Mouse (Mus musculus): ENCODE results near the gene Lyrm2. TPM values are rescaled to one million over a fixed set of nuclear protein-coding genes. Genes with fewer than 3 reads are reported as not detected.

Gene Lyrm2
- polyA plus RNA-seq, 1 experiment from 2014 or later, result 175 TPM

DNA sequence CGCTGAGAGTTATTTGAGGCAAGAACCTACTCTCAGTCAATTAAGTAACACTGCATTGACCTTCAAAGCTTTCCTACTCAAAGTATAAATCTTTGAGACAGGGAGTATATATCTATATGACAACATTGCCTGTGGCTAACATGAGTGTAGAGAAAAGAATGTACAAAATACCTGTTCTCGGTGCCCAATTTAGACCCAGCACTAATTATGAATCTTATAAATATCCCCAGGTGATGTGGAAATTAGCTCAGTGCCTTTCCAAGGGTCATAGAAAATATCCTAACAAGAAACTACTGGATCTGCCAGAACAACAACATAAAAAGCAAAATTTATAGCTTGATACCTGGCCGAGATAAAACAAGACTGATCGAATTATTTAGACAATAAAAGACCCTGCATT is 1.1 kb upstream of the Lyrm2 start:
- H3K4me3 ChIP-seq (ENCODE audit: low read depth, low read length), result no peak overlapping the region
- H3K27me3 ChIP-seq (ENCODE audit: control insufficient read depth, insufficient read depth, low read length), result no peaks in the 10 kb centered on the region
- 97% methylated on average over 4 of the region's 4 CpGs for WGBS
- DNase-seq (ENCODE audit: low spot score, missing footprints) (no peak), ATAC-seq (ENCODE audit: low FRiP score) (no peak)
- H3K9ac ChIP-seq (ENCODE audit: low read length), result no peak overlapping the region
- H3K9me3 ChIP-seq (ENCODE audit: control insufficient read depth, low read length), result no peaks in the 10 kb centered on the region
- H3K4me2 ChIP-seq, result no peak overlapping the region
- H3K4me1 ChIP-seq (ENCODE audit: control insufficient read depth, insufficient read depth, low read length), result peaks cover 6% of the 10 kb centered on the region
- H3K36me3 ChIP-seq (ENCODE audit: control insufficient read depth, insufficient read depth, low read length), result no peaks in the 10 kb centered on the region
- H3K27ac ChIP-seq (ENCODE audit: low read depth, low read length), result no peak overlapping the region

DNA sequence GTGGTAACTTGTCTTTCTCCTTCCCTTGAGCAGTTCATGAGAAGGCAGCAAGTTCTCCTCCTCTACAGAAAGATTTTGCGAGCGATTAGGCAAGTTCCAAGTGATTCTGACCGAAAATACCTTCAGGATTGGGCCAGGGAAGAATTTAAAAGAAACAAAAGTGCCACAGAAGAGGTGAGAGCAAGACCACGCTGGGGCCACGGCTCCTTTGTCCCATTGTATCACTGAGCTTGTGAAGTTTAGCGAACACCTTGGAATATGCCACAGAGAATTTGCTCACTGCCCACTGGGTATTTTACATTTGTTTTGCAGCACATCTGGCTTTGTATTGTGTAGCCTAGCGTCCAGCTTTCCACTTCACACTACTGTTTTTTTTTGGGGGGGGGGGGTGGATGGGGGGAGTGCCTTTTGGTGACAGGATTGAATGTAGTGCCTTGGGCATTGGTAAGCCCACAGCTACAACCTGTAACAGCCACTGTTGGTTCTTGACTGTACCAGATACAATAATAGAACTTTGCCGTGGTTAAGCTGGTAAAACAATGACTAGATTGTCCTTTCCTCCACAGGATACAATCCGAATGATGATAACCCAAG is 621 bp downstream of the Lyrm2 start:
- 14% methylated on average over 9 of the region's 9 CpGs for WGBS
- no peak for DNase-seq (ENCODE audit: low spot score, missing footprints)
- peak overlapping the region; percentile 65 for H3K4me2 ChIP-seq
- no peaks in the 10 kb centered on the region for H3K27me3 ChIP-seq (ENCODE audit: control insufficient read depth, insufficient read depth, low read length)
- peak overlapping the region; percentile 96 for H3K9ac ChIP-seq (ENCODE audit: low read length)
- no peaks in the 10 kb centered on the region for H3K9me3 ChIP-seq (ENCODE audit: control insufficient read depth, low read length)
- H3K36me3 ChIP-seq (ENCODE audit: control insufficient read depth, insufficient read depth, low read length), result 0 out of 2 replicates have a peak, but pooled peaks cover 3% of the 10 kb centered on the region
- peak; percentile 62 for ATAC-seq (ENCODE audit: low FRiP score)
- peak overlapping the region; percentile 99 for H3K27ac ChIP-seq (ENCODE audit: low read depth, low read length)
- peaks cover 6% of the 10 kb centered on the region for H3K4me1 ChIP-seq (ENCODE audit: control insufficient read depth, insufficient read depth, low read length)
- peak overlapping the region; percentile 78 for H3K4me3 ChIP-seq (ENCODE audit: low read depth, low read length)

- Histone ChIP-seq H3K4me3 (ENCODE audit: low read depth, low read length) (no peak overlapping the region), H3K27ac (ENCODE audit: low read depth, low read length) (no peak overlapping the region), H3K36me3 (ENCODE audit: control insufficient read depth, insufficient read depth, low read length) (peaks cover 7% of the 10 kb centered on the region), H3K4me2 (no peak overlapping the region), H3K9me3 (ENCODE audit: control insufficient read depth, low read length) (no peaks in the 10 kb centered on the region), H3K27me3 (ENCODE audit: control insufficient read depth, insufficient read depth, low read length) (no peaks in the 10 kb centered on the region), H3K4me1 (ENCODE audit: control insufficient read depth, insufficient read depth, low read length) (no peaks in the 10 kb centered on the region), H3K9ac (ENCODE audit: low read length) (no peak overlapping the region)
- ATAC-seq (ENCODE audit: low FRiP score) (no peak), DNase-seq (ENCODE audit: low spot score, missing footprints) (peak; percentile 35)
- 80% methylated on average over 5 of the region's 5 CpGs for WGBS
Observed at GRCm38 (mm10) chr4:32817478-32817877, 17.4 kb downstream of the Lyrm2 start.

- H3K27me3 ChIP-seq (ENCODE audit: control insufficient read depth, insufficient read depth, low read length), result no peaks in the 10 kb centered on the region
- H3K4me2 ChIP-seq, result no peak overlapping the region
- H3K9me3 ChIP-seq (ENCODE audit: control insufficient read depth, low read length), result no peaks in the 10 kb centered on the region
- WGBS, result 91% methylated on average over 3 of the region's 3 CpGs
- no peak overlapping the region for H3K27ac ChIP-seq (ENCODE audit: low read depth, low read length)
- peaks cover 3% of the 10 kb centered on the region; the same call in 1 of the 2 replicates for H3K36me3 ChIP-seq (ENCODE audit: control insufficient read depth, insufficient read depth, low read length)
- no peak overlapping the region for H3K9ac ChIP-seq (ENCODE audit: low read length)
- H3K4me1 ChIP-seq (ENCODE audit: control insufficient read depth, insufficient read depth, low read length), result no peaks in the 10 kb centered on the region
- DNase-seq (ENCODE audit: low spot score, missing footprints), result peak; percentile 45
- H3K4me3 ChIP-seq (ENCODE audit: low read depth, low read length), result no peak overlapping the region
- ATAC-seq (ENCODE audit: low FRiP score), result no peak
Observed at GRCm38 (mm10) chr4:32820676-32821075, 20.6 kb downstream of the Lyrm2 start.

GRCm38 (mm10) chr4:32824254-32824653 is 24.2 kb downstream of the Lyrm2 start:
- Histone ChIP-seq H3K36me3 (ENCODE audit: control insufficient read depth, insufficient read depth, low read length) (peaks cover 3% of the 10 kb centered on the region; the same call in 1 of the 2 replicates), H3K9me3 (ENCODE audit: control insufficient read depth, low read length) (no peaks in the 10 kb centered on the region), H3K4me1 (ENCODE audit: control insufficient read depth, insufficient read depth, low read length) (no peaks in the 10 kb centered on the region), H3K4me2 (no peak overlapping the region), H3K27me3 (ENCODE audit: control insufficient read depth, insufficient read depth, low read length) (no peaks in the 10 kb centered on the region), H3K27ac (ENCODE audit: low read depth, low read length) (no peak overlapping the region), H3K9ac (ENCODE audit: low read length) (no peak overlapping the region), H3K4me3 (ENCODE audit: low read depth, low read length) (no peak overlapping the region)
- ATAC-seq (ENCODE audit: low FRiP score), result no peak
- DNase-seq (ENCODE audit: low spot score, missing footprints), result peak; percentile 56
- 70% methylated on average over 8 of the region's 8 CpGs for WGBS

DNA sequence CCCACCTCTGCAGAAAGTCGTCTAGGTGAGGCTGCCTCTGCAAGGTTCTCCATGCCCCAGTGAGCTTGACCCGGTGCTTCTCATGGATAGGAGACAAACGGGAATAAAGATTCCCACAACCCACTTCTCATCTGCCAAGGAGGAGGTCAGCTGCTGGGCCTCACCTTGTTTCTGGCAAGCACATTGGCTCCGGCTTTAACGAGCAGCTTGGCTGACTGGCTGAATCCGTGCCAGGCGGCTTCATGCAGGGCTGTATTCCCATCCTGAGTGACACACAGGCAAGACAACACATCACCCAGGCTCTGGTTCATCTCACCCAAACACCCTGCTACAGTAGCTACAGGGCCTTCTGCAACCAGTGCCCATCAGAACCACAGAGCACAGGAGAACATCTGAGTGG is 26.9 kb downstream of the Lyrm2 start:
- no peak for ATAC-seq (ENCODE audit: low FRiP score)
- 77% methylated on average over 7 of the region's 7 CpGs for WGBS

DNA sequence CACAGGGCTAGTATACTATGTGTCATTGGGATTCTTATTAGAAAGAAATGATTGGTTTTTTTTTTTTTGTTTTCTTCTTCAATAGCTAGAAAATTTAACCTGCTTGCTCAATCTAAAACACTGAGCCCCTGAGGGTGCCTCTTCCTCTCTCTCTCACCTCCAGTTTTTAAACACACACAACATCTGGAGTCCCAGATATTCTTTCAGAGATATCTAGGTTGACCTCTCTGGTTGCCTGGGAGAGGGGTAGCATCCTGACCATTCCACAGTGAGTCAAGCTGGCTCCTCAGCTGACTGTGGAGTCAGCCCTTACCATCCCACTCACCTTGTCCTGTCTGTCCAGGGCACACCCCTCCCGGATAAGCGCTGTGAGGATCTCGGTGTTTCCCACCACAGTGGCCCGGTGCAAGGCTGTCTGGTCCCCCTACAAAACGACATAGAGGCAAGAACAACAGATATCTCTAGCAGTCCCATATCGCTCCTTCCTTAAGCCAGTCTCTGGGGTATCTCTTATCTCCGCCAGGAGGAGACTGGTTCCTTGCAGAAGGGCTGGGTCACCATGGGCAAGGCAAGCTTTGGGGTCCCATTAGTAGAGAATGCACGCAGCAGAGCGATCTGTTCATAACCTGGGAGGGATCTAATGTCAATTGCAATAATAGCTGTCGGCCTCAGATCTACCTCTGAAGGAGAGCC is 28.5 kb downstream of the Lyrm2 start:
- Histone ChIP-seq H3K4me3 (ENCODE audit: low read depth, low read length) (no peak overlapping the region), H3K27me3 (ENCODE audit: control insufficient read depth, insufficient read depth, low read length) (no peaks in the 10 kb centered on the region), H3K27ac (ENCODE audit: low read depth, low read length) (no peak overlapping the region), H3K36me3 (ENCODE audit: control insufficient read depth, insufficient read depth, low read length) (no peaks in the 10 kb centered on the region), H3K9ac (ENCODE audit: low read length) (no peak overlapping the region), H3K4me1 (ENCODE audit: control insufficient read depth, insufficient read depth, low read length) (no peaks in the 10 kb centered on the region), H3K9me3 (ENCODE audit: control insufficient read depth, low read length) (no peaks in the 10 kb centered on the region), H3K4me2 (no peak overlapping the region)
- 88% methylated on average over 10 of the region's 10 CpGs for WGBS
- DNase-seq (ENCODE audit: low spot score, missing footprints), result peak; percentile 6
- no peak for ATAC-seq (ENCODE audit: low FRiP score)

More for the DNA sequence above, 26.9 kb downstream of the Lyrm2 start:
- Histone ChIP-seq H3K4me2 (no peak overlapping the region), H3K36me3 (ENCODE audit: control insufficient read depth, insufficient read depth, low read length) (no peaks in the 10 kb centered on the region), H3K4me1 (ENCODE audit: control insufficient read depth, insufficient read depth, low read length) (no peaks in the 10 kb centered on the region), H3K27ac (ENCODE audit: low read depth, low read length) (no peak overlapping the region), H3K9ac (ENCODE audit: low read length) (no peak overlapping the region), H3K4me3 (ENCODE audit: low read depth, low read length) (no peak overlapping the region), H3K27me3 (ENCODE audit: control insufficient read depth, insufficient read depth, low read length) (no peaks in the 10 kb centered on the region), H3K9me3 (ENCODE audit: control insufficient read depth, low read length) (no peaks in the 10 kb centered on the region)
- peak; percentile 17 for DNase-seq (ENCODE audit: low spot score, missing footprints)

- WGBS, result 80% methylated on average over 10 of the region's 10 CpGs
- peak; percentile 71 for DNase-seq (ENCODE audit: low spot score, missing footprints)
- Histone ChIP-seq H3K9ac (ENCODE audit: low read length) (no peak overlapping the region), H3K4me2 (no peak overlapping the region), H3K36me3 (ENCODE audit: control insufficient read depth, insufficient read depth, low read length) (no peaks in the 10 kb centered on the region), H3K4me1 (ENCODE audit: control insufficient read depth, insufficient read depth, low read length) (peaks cover 5% of the 10 kb centered on the region; the same call in 1 of the 2 replicates), H3K4me3 (ENCODE audit: low read depth, low read length) (no peak overlapping the region), H3K27ac (ENCODE audit: low read depth, low read length) (no peak overlapping the region), H3K9me3 (ENCODE audit: control insufficient read depth, low read length) (no peaks in the 10 kb centered on the region), H3K27me3 (ENCODE audit: control insufficient read depth, insufficient read depth, low read length) (no peaks in the 10 kb centered on the region)
- ATAC-seq (ENCODE audit: low FRiP score), result no peak
Observed at GRCm38 (mm10) chr4:32829316-32829715, 29.3 kb downstream of the Lyrm2 start.

DNA sequence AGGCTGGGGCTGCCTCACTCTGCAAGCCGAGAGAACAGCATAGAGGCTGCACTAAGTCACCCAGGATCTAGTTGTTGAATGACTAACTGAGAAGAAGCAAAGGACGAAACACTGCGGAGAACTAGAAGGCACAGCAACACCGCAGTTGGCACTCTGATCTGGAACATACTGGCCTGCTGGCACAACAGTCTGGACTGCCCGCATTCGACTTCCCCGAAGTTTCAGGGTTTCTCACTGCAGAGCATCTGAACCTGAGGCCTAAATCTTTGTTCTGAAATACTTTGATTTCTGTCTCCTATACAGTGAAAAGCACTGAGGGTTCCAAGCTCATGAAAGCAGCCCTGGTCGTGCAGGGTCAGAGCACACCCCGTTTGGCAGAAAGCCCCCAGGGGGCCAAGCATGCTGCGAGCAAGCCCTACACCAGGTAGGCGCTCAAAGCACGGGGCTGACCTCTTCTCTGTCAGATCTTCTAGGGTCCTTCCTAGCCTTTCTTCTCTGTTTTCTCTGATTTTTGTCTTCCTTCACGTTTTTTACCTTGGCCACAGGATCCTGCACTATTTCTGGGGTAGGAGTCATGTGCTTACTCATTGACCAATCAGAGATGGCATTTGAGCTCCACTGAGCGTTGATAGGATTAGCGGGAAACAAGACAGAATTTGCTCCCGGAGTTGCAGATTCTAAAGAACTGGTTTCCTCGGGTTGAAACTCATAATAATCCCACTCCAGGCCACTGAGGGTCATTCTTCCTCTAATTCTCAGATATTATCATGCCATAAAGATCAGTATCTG is 33.6 kb downstream of the Lyrm2 start:
- 45% methylated on average over 17 of the region's 17 CpGs for WGBS
- Histone ChIP-seq H3K27ac (ENCODE audit: low read depth, low read length) (no peak overlapping the region), H3K9ac (ENCODE audit: low read length) (no peak overlapping the region), H3K4me2 (peak overlapping the region; percentile 34), H3K9me3 (ENCODE audit: control insufficient read depth, low read length) (no peaks in the 10 kb centered on the region), H3K4me3 (ENCODE audit: low read depth, low read length) (peak overlapping the region; percentile 20; the same call in 1 of the 2 replicates), H3K27me3 (ENCODE audit: control insufficient read depth, insufficient read depth, low read length) (no peaks in the 10 kb centered on the region), H3K4me1 (ENCODE audit: control insufficient read depth, insufficient read depth, low read length) (peaks cover 12% of the 10 kb centered on the region), H3K36me3 (ENCODE audit: control insufficient read depth, insufficient read depth, low read length) (no peaks in the 10 kb centered on the region; the same call in 1 of the 2 replicates)
- DNase-seq (ENCODE audit: low spot score, missing footprints) (peak; percentile 84), ATAC-seq (ENCODE audit: low FRiP score) (0 out of 2 replicates have a peak, but pooled peaks have one; percentile 52)
